ENCODE assay signal across 14 mouse cellular contexts in genomic region chr10:76447406-76448229, GRCm38 (mm10). TPM values are rescaled to one million over a fixed set of nuclear protein-coding genes. Genes with fewer than 3 reads are reported as not detected.
A peak's percentile ranks its signal among the peaks of the same experiment; 100 is the strongest.
DNase-seq lines count a peak whose midpoint lies in the region; ATAC-seq and TF ChIP-seq lines count a peak whose summit lies in the region.
"Had no signal": no experiment of that assay in that cellular context is flagged by ENCODE, and none has a peak within 500 bp of the region (broad histone marks: within the 10 kb centered on the region; RNA-seq: fewer than 3 reads in every experiment).

No protein-coding gene starts in this region.

- H3K27me3 ChIP-seq in forebrain, postnatal 0 days (ENCODE audit: insufficient read depth, low read length): no peaks in the 10 kb centered on the region
- no peaks in the 10 kb centered on the region for H3K27me3 ChIP-seq in forebrain, embryonic 10.5 days (ENCODE audit: poor library complexity, severe bottlenecking)
- H3K27me3 ChIP-seq in MEL (ENCODE audit: control insufficient read depth in 1 of 2, insufficient read depth in 2 of 2, low read length in 2 of 2): no peaks in the 10 kb centered on the region
- no peaks in the 10 kb centered on the region for H3K27me3 ChIP-seq in heart, embryonic 11.5 days (ENCODE audit: control insufficient read depth, insufficient read depth, low read length)
- no peaks in the 10 kb centered on the region for H3K27me3 ChIP-seq in lung, embryonic 15.5 days
- H3K27me3 ChIP-seq in kidney, embryonic 14.5 days (ENCODE audit: control insufficient read depth, insufficient read depth, low read length): no peaks in the 10 kb centered on the region
- H3K27me3 ChIP-seq: hindbrain, embryonic 12.5 days; midbrain, embryonic 13.5 days had no signal

- H3K79me2 ChIP-seq in MEL (ENCODE audit: control insufficient read depth, insufficient read depth, low read length, poor library complexity): peaks cover 2% of the 10 kb centered on the region; the same call in 1 of the 2 replicates

- WGBS in forebrain, postnatal 0 days: 80% methylated on average over 15 of the region's 15 CpGs
- WGBS in forebrain, embryonic 10.5 days: 86% methylated on average over 15 of the region's 15 CpGs
- 72% methylated on average over 15 of the region's 15 CpGs for WGBS in heart, embryonic 11.5 days (ENCODE audit: insufficient replicate concordance)
- 64% methylated on average over 15 of the region's 15 CpGs for WGBS in lung, embryonic 15.5 days
- 77% methylated on average over 15 of the region's 15 CpGs for WGBS in kidney, embryonic 14.5 days

- no peak overlapping the region for H3K4me2 ChIP-seq in forebrain, postnatal 0 days (ENCODE audit: low read depth)
- no peak overlapping the region for H3K4me2 ChIP-seq in heart, embryonic 11.5 days
- no peak overlapping the region for H3K4me2 ChIP-seq in lung, embryonic 15.5 days
- no peak overlapping the region for H3K4me2 ChIP-seq in kidney, embryonic 14.5 days (replicated peaks; ENCODE audit: low read depth, low read length)
- H3K4me2 ChIP-seq: hindbrain, embryonic 12.5 days; midbrain, embryonic 13.5 days had no signal

- TF ChIP-seq POLR2A in MEL (IDR thresholded peaks at IDR 0.05; ENCODE audit: control insufficient read depth in 1 of 2, insufficient read depth in 1 of 2, low read depth in 1 of 2, low read length in 2 of 2, poor library complexity in 1 of 2): no peak

- no peak overlapping the region for H3K9ac ChIP-seq in forebrain, postnatal 0 days
- no peak overlapping the region for H3K9ac ChIP-seq in MEL (ENCODE audit: control insufficient read depth, low read depth, low read length, poor library complexity, severe bottlenecking)
- H3K9ac ChIP-seq in heart, embryonic 11.5 days (ENCODE audit: low read depth, low read length): 0 out of 2 replicates have a peak overlapping the region, but pooled peaks have one; percentile 5
- no peak overlapping the region for H3K9ac ChIP-seq in lung, embryonic 15.5 days
- H3K9ac ChIP-seq in kidney, embryonic 14.5 days (ENCODE audit: low read depth, low read length): no peak overlapping the region
- H3K9ac ChIP-seq: hindbrain, embryonic 12.5 days; midbrain, embryonic 13.5 days had no signal

- H3K4me1 ChIP-seq in forebrain, postnatal 0 days (ENCODE audit: insufficient read depth): peaks cover 4% of the 10 kb centered on the region
- peaks cover 10% of the 10 kb centered on the region for H3K4me1 ChIP-seq in forebrain, embryonic 10.5 days
- H3K4me1 ChIP-seq in MEL (ENCODE audit: control insufficient read depth in 1 of 2, insufficient read depth in 2 of 2, low read length in 2 of 2): peaks cover 11 to 33% of the 10 kb centered on the region in 2 experiments
- H3K4me1 ChIP-seq in heart, embryonic 11.5 days (ENCODE audit: control insufficient read depth, insufficient read depth, low read length): peaks cover 4% of the 10 kb centered on the region; the same call in 1 of the 2 replicates
- H3K4me1 ChIP-seq in lung, embryonic 15.5 days: peaks cover 19% of the 10 kb centered on the region
- H3K4me1 ChIP-seq in kidney, embryonic 14.5 days (ENCODE audit: control insufficient read depth, insufficient read depth, low read length): peaks cover 8% of the 10 kb centered on the region

- no peak overlapping the region for H3K27ac ChIP-seq in forebrain, postnatal 0 days (ENCODE audit: low read depth, low read length)
- H3K27ac ChIP-seq in forebrain, embryonic 10.5 days: no peak overlapping the region
- peak overlapping the region; percentile 98; the same call in 1 of the 2 replicates for H3K27ac ChIP-seq in MEL (ENCODE audit: control insufficient read depth, low read depth, low read length)
- no peak overlapping the region for H3K27ac ChIP-seq in heart, embryonic 11.5 days (ENCODE audit: low read depth, low read length)
- H3K27ac ChIP-seq in lung, embryonic 15.5 days: peak overlapping the region; percentile 60
- H3K27ac ChIP-seq in kidney, embryonic 14.5 days (ENCODE audit: low read depth, low read length): no peak overlapping the region
- H3K27ac ChIP-seq: hindbrain, embryonic 12.5 days; midbrain, embryonic 13.5 days had no signal

- DNase-seq in forebrain, postnatal 0 days: peak; percentile 2
- no peak for DNase-seq in forebrain, embryonic 10.5 days (ENCODE audit: extremely low spot score, low spot score)
- DNase-seq in MEL (ENCODE audit: low read depth, low spot score): no peak
- DNase-seq in cerebellum, postnatal 10 days: no peak
- no peak for DNase-seq in kidney, adult 8-10 months
- DNase-seq: adrenal gland, postnatal 25 days; cerebellum, adult 9-10 months; kidney, postnatal 25 days had no signal

- no peak for TF ChIP-seq EP300 in MEL (IDR thresholded peaks at IDR 0.05; ENCODE audit: low read depth in 1 of 2, low read length in 2 of 2)

- no peaks in the 10 kb centered on the region for H3K9me3 ChIP-seq in forebrain, postnatal 0 days (ENCODE audit: low read length)
- H3K9me3 ChIP-seq in forebrain, embryonic 10.5 days: no peaks in the 10 kb centered on the region
- H3K9me3 ChIP-seq in MEL (replicated peaks; ENCODE audit: insufficient read depth, low read length): no peaks in the 10 kb centered on the region
- H3K9me3 ChIP-seq in heart, embryonic 11.5 days (replicated peaks; ENCODE audit: control insufficient read depth, low read length): no peaks in the 10 kb centered on the region
- H3K9me3 ChIP-seq in lung, embryonic 15.5 days: no peaks in the 10 kb centered on the region
- no peaks in the 10 kb centered on the region for H3K9me3 ChIP-seq in kidney, embryonic 14.5 days (ENCODE audit: control insufficient read depth, low read length)
- H3K9me3 ChIP-seq: hindbrain, embryonic 12.5 days; midbrain, embryonic 13.5 days had no signal

- H3K4me3 ChIP-seq in forebrain, postnatal 0 days (ENCODE audit: low read depth, low read length): no peak overlapping the region
- no peak overlapping the region for H3K4me3 ChIP-seq in forebrain, embryonic 10.5 days
- H3K4me3 ChIP-seq in MEL (ENCODE audit: control insufficient read depth in 1 of 2, insufficient read depth in 1 of 2, low read depth in 2 of 2, low read length in 2 of 2): no peak overlapping the region
- H3K4me3 ChIP-seq in heart, embryonic 11.5 days (ENCODE audit: low read depth, low read length): no peak overlapping the region
- H3K4me3 ChIP-seq in lung, embryonic 15.5 days: no peak overlapping the region
- no peak overlapping the region for H3K4me3 ChIP-seq in kidney, embryonic 14.5 days (ENCODE audit: low read length)
- H3K4me3 ChIP-seq: hindbrain, embryonic 12.5 days; midbrain, embryonic 13.5 days had no signal

- no peak for TF ChIP-seq CTCF in forebrain, postnatal 0 days (IDR thresholded peaks at IDR 0.05; ENCODE audit: low read depth)
- no peak for TF ChIP-seq CTCF in MEL (IDR thresholded peaks at IDR 0.05 in 2 of 3, conservative IDR thresholded peaks at IDR 0.05 in 1 of 3; ENCODE audit: control insufficient read depth in 1 of 3, insufficient read depth in 1 of 3, low read depth in 2 of 3, low read length in 3 of 3, poor library complexity in 1 of 3, severe bottlenecking in 1 of 3)

- no peaks in the 10 kb centered on the region for H3K36me3 ChIP-seq in forebrain, postnatal 0 days (ENCODE audit: insufficient read depth)
- no peaks in the 10 kb centered on the region for H3K36me3 ChIP-seq in forebrain, embryonic 10.5 days (replicated peaks)
- H3K36me3 ChIP-seq in MEL (ENCODE audit: control insufficient read depth in 1 of 2, insufficient read depth in 2 of 2, low read length in 2 of 2): peaks cover 0 to 32% of the 10 kb centered on the region in 2 experiments; a peak in 2 of 4 replicates
- no peaks in the 10 kb centered on the region for H3K36me3 ChIP-seq in heart, embryonic 11.5 days (ENCODE audit: control insufficient read depth, insufficient read depth, low read length)
- H3K36me3 ChIP-seq in lung, embryonic 15.5 days: no peaks in the 10 kb centered on the region
- H3K36me3 ChIP-seq in kidney, embryonic 14.5 days (ENCODE audit: control insufficient read depth, insufficient read depth, low read length): no peaks in the 10 kb centered on the region
- H3K36me3 ChIP-seq: hindbrain, embryonic 12.5 days; midbrain, embryonic 13.5 days had no signal

- no peak for TF ChIP-seq RAD21 in MEL (IDR thresholded peaks at IDR 0.05; ENCODE audit: low read depth, low read length)

- ATAC-seq in forebrain, postnatal 0 days: no peak
- no peak for ATAC-seq in heart, embryonic 11.5 days (replicated peaks; ENCODE audit: insufficient number of reproducible peaks, low FRiP score, low TSS enrichment)
- ATAC-seq in lung, embryonic 15.5 days (ENCODE audit: borderline replicate concordance, extremely low read depth, low FRiP score, low TSS enrichment): no peak
- no peak for ATAC-seq in kidney, embryonic 14.5 days (ENCODE audit: low FRiP score, low TSS enrichment)
- ATAC-seq: midbrain, embryonic 13.5 days had no signal

RNA-seq across cellular contexts. Expression of gene 2610028H24Rik, which starts 1.3 kb away (rescaled TPM):
- not detected in 2 replicates for total RNA-seq in forebrain, postnatal 0 days (2014; rRNA removed)
- polyA plus RNA-seq in forebrain, postnatal 0 days (2015; fragmentation: Nextera tagmentation; extraction: Ambion mirVana): 0.19 TPM in 1 of 2 replicates, not detected in the other
- polyA plus RNA-seq in forebrain, embryonic 10.5 days (2016; fragmentation: Nextera tagmentation; extraction: Ambion mirVana): not detected in 2 replicates
- total RNA-seq in MEL (2012; rRNA removed): 0.13 and 0.15 TPM in 2 replicates
- under 1 TPM in 1 of 2 experiments, not detected in 1; 0.10 TPM for polyA plus RNA-seq in MEL (2012; ENCODE audit: insufficient read depth in 1 of 2, insufficient read length in 2 of 2, low read depth in 1 of 2, low replicate concordance in 2 of 2, missing spikeins in 1 of 2)
- not detected in 2 replicates for polyA plus RNA-seq in heart, embryonic 11.5 days (2014; fragmentation: Nextera tagmentation; extraction: Ambion mirVana)
- 1.3 TPM in 2 replicates for polyA plus RNA-seq in lung, embryonic 15.5 days (2015; fragmentation: Nextera tagmentation; extraction: Ambion mirVana)
- polyA plus RNA-seq in kidney, embryonic 14.5 days (2014; fragmentation: Nextera tagmentation; extraction: Ambion mirVana): not detected in 2 replicates
- total RNA-seq: adrenal gland, postnatal 25 days; left cerebral cortex, postnatal 36 days had no signal
- polyA plus RNA-seq: hindbrain, embryonic 12.5 days; midbrain, embryonic 13.5 days had no signal

RNA-seq across cellular contexts. Expression of gene Pcnt, which starts 5.0 kb away (rescaled TPM):
- total RNA-seq in forebrain, postnatal 0 days (2014; rRNA removed): 10.1 and 19.0 TPM in 2 replicates
- polyA plus RNA-seq in forebrain, postnatal 0 days (2015; fragmentation: Nextera tagmentation; extraction: Ambion mirVana): 2.9 and 4.4 TPM in 2 replicates
- 21.5 and 25.0 TPM in 2 replicates for polyA plus RNA-seq in forebrain, embryonic 10.5 days (2016; fragmentation: Nextera tagmentation; extraction: Ambion mirVana)
- total RNA-seq in MEL (2012; rRNA removed): 30.7 and 34.1 TPM in 2 replicates
- polyA plus RNA-seq in MEL (2012; ENCODE audit: insufficient read depth in 1 of 2, insufficient read length in 2 of 2, low read depth in 1 of 2, low replicate concordance in 2 of 2, missing spikeins in 1 of 2): 10 to 100 TPM; 36.4 to 51.3 TPM
- 11.8 and 12.5 TPM in 2 replicates for polyA plus RNA-seq in heart, embryonic 11.5 days (2014; fragmentation: Nextera tagmentation; extraction: Ambion mirVana)
- 16.2 and 18.5 TPM in 2 replicates for polyA plus RNA-seq in lung, embryonic 15.5 days (2015; fragmentation: Nextera tagmentation; extraction: Ambion mirVana)
- polyA plus RNA-seq in kidney, embryonic 14.5 days (2014; fragmentation: Nextera tagmentation; extraction: Ambion mirVana): 20.2 and 27.1 TPM in 2 replicates

RNA-seq across cellular contexts. Expression of gene AC141477.1, which starts 7.4 kb away (rescaled TPM):
- total RNA-seq in forebrain, postnatal 0 days (2014; rRNA removed): not detected in 2 replicates
- not detected in 2 replicates for polyA plus RNA-seq in forebrain, postnatal 0 days (2015; fragmentation: Nextera tagmentation; extraction: Ambion mirVana)
- not detected in 2 replicates for polyA plus RNA-seq in forebrain, embryonic 10.5 days (2016; fragmentation: Nextera tagmentation; extraction: Ambion mirVana)
- not detected in 2 replicates for total RNA-seq in MEL (2012; rRNA removed)
- polyA plus RNA-seq in MEL (2012; ENCODE audit: insufficient read depth in 1 of 2, insufficient read length in 2 of 2, low read depth in 1 of 2, low replicate concordance in 2 of 2, missing spikeins in 1 of 2): under 1 TPM in 1 of 2 experiments, not detected in 1; 0.70 TPM
- polyA plus RNA-seq in heart, embryonic 11.5 days (2014; fragmentation: Nextera tagmentation; extraction: Ambion mirVana): not detected in 2 replicates
- 1.6 TPM in 1 of 2 replicates, not detected in the other for polyA plus RNA-seq in lung, embryonic 15.5 days (2015; fragmentation: Nextera tagmentation; extraction: Ambion mirVana)
- polyA plus RNA-seq in kidney, embryonic 14.5 days (2014; fragmentation: Nextera tagmentation; extraction: Ambion mirVana): not detected in 2 replicates
- total RNA-seq: adrenal gland, postnatal 25 days; left cerebral cortex, postnatal 36 days had no signal
- polyA plus RNA-seq: hindbrain, embryonic 12.5 days; midbrain, embryonic 13.5 days had no signal

RNA-seq across cellular contexts. Expression of gene Mcm3ap, which starts 21.1 kb away (rescaled TPM):
- total RNA-seq in forebrain, postnatal 0 days (2014; rRNA removed): 33.7 and 41.5 TPM in 2 replicates
- polyA plus RNA-seq in forebrain, postnatal 0 days (2015; fragmentation: Nextera tagmentation; extraction: Ambion mirVana): 48.6 and 52.7 TPM in 2 replicates
- 74.8 and 81.7 TPM in 2 replicates for polyA plus RNA-seq in forebrain, embryonic 10.5 days (2016; fragmentation: Nextera tagmentation; extraction: Ambion mirVana)
- 38.1 and 39.6 TPM in 2 replicates for total RNA-seq in MEL (2012; rRNA removed)
- polyA plus RNA-seq in MEL (2012; ENCODE audit: insufficient read depth in 1 of 2, insufficient read length in 2 of 2, low read depth in 1 of 2, low replicate concordance in 2 of 2, missing spikeins in 1 of 2): 10 to 100 TPM in 1 of 2 experiments, not detected in 1; 57.0 TPM
- polyA plus RNA-seq in heart, embryonic 11.5 days (2014; fragmentation: Nextera tagmentation; extraction: Ambion mirVana): 34.2 and 51.2 TPM in 2 replicates
- 41.7 and 49.2 TPM in 2 replicates for polyA plus RNA-seq in lung, embryonic 15.5 days (2015; fragmentation: Nextera tagmentation; extraction: Ambion mirVana)
- 51.3 and 71.4 TPM in 2 replicates for polyA plus RNA-seq in kidney, embryonic 14.5 days (2014; fragmentation: Nextera tagmentation; extraction: Ambion mirVana)

RNA-seq across cellular contexts. Expression of gene Ybey, which starts 21.3 kb away (rescaled TPM):
- total RNA-seq in forebrain, postnatal 0 days (2014; rRNA removed): 5.7 and 6.9 TPM in 2 replicates
- 3.6 and 4.6 TPM in 2 replicates for polyA plus RNA-seq in forebrain, postnatal 0 days (2015; fragmentation: Nextera tagmentation; extraction: Ambion mirVana)
- 11.5 and 12.1 TPM in 2 replicates for polyA plus RNA-seq in forebrain, embryonic 10.5 days (2016; fragmentation: Nextera tagmentation; extraction: Ambion mirVana)
- 4.0 TPM in 2 replicates for total RNA-seq in MEL (2012; rRNA removed)
- polyA plus RNA-seq in MEL (2012; ENCODE audit: insufficient read depth in 1 of 2, insufficient read length in 2 of 2, low read depth in 1 of 2, low replicate concordance in 2 of 2, missing spikeins in 1 of 2): 1 to 10 TPM in 1 of 2 experiments, not detected in 1; 2.6 TPM
- polyA plus RNA-seq in heart, embryonic 11.5 days (2014; fragmentation: Nextera tagmentation; extraction: Ambion mirVana): 4.6 and 5.2 TPM in 2 replicates
- 6.1 and 6.6 TPM in 2 replicates for polyA plus RNA-seq in lung, embryonic 15.5 days (2015; fragmentation: Nextera tagmentation; extraction: Ambion mirVana)
- polyA plus RNA-seq in kidney, embryonic 14.5 days (2014; fragmentation: Nextera tagmentation; extraction: Ambion mirVana): 5.3 and 6.0 TPM in 2 replicates

Comparison
In these comparisons a context has a peak if more than half of its experiments do, and no peak if none do; other contexts are left out.
1. H3K27ac ChIP-seq: peak in MEL (single experiment) and lung, embryonic 15.5 days (single experiment); none in forebrain, postnatal 0 days (single experiment), forebrain, embryonic 10.5 days (single experiment), heart, embryonic 11.5 days (single experiment) and kidney, embryonic 14.5 days (single experiment).